Comparison of ENCODE assay signal across 14 mouse cellular contexts in genomic region chr15:52166595-52167443, GRCm38 (mm10).
A peak's percentile ranks its signal among the peaks of the same experiment; 100 is the strongest.
DNase-seq lines count a peak whose midpoint lies in the region; ATAC-seq lines count a peak whose summit lies in the region.
"Had no signal": no experiment of that assay in that cellular context is flagged by ENCODE, and none has a peak within 500 bp of the region (broad histone marks: within the 10 kb centered on the region; RNA-seq: fewer than 3 reads in every experiment).

No protein-coding gene starts in this region.

- H3K4me3 ChIP-seq in kidney, embryonic 16.5 days (ENCODE audit: low read length) = no peak overlapping the region
- peak overlapping the region; percentile 11; the same call in 1 of the 2 replicates for H3K4me3 ChIP-seq in liver, embryonic 16.5 days (ENCODE audit: low read depth, low read length)
- H3K4me3 ChIP-seq: embryonic facial prominence, embryonic 10.5 days; forebrain, embryonic 12.5 days; gastrocnemius, adult 2 months; hindbrain, embryonic 15.5 days; layer of hippocampus, adult 2 months; midbrain, embryonic 15.5 days; neural tube, embryonic 15.5 days had no signal

- DNase-seq in kidney, postnatal 10 days = no peak
- DNase-seq in Muller cell, postnatal 12 days (ENCODE audit: inconsistent ontology term) = peak; percentile 53
- peak; percentile 81 for DNase-seq in c-Kit-positive CD71-positive TER-119-positive erythroid progenitor cells, embryonic 14.5 days (ENCODE audit: low spot score)
- DNase-seq in heart, adult 18-20 months = no peak
- DNase-seq in layer of hippocampus, postnatal 14 days (ENCODE audit: low spot score in 2 of 2) = no peak
- DNase-seq: gastrocnemius, adult 2 months had no signal

- peaks cover 12% of the 10 kb centered on the region for H3K4me1 ChIP-seq in kidney, embryonic 16.5 days (ENCODE audit: insufficient read depth, low read length)
- peaks cover 24% of the 10 kb centered on the region for H3K4me1 ChIP-seq in liver, embryonic 16.5 days (ENCODE audit: control insufficient read depth, low read depth, low read length)

- no peaks in the 10 kb centered on the region for H3K9me3 ChIP-seq in kidney, embryonic 16.5 days (ENCODE audit: low read length)
- no peaks in the 10 kb centered on the region for H3K9me3 ChIP-seq in liver, embryonic 16.5 days (replicated peaks; ENCODE audit: control insufficient read depth, low read length)
- H3K9me3 ChIP-seq: embryonic facial prominence, embryonic 10.5 days; forebrain, embryonic 12.5 days; hindbrain, embryonic 15.5 days; midbrain, embryonic 15.5 days; neural tube, embryonic 15.5 days had no signal

- ATAC-seq in kidney, embryonic 16.5 days (ENCODE audit: low FRiP score, low TSS enrichment) = peak; percentile 95
- peak; percentile 96 for ATAC-seq in liver, embryonic 16.5 days (ENCODE audit: low read depth)
- ATAC-seq: midbrain, embryonic 15.5 days had no signal

- H3K36me3 ChIP-seq in kidney, embryonic 16.5 days (ENCODE audit: insufficient read depth, low read length) = no peaks in the 10 kb centered on the region
- no peaks in the 10 kb centered on the region for H3K36me3 ChIP-seq in liver, embryonic 16.5 days (ENCODE audit: control insufficient read depth, insufficient read depth)
- H3K36me3 ChIP-seq: embryonic facial prominence, embryonic 10.5 days; forebrain, embryonic 12.5 days; hindbrain, embryonic 15.5 days; midbrain, embryonic 15.5 days; neural tube, embryonic 15.5 days had no signal

- H3K4me2 ChIP-seq in kidney, embryonic 16.5 days (replicated peaks; ENCODE audit: low read depth, low read length) = no peak overlapping the region
- H3K4me2 ChIP-seq in liver, embryonic 16.5 days (ENCODE audit: low read depth, low read length) = peak overlapping the region; percentile 46
- H3K4me2 ChIP-seq: forebrain, embryonic 12.5 days; hindbrain, embryonic 15.5 days; midbrain, embryonic 15.5 days; neural tube, embryonic 15.5 days had no signal

- 31% methylated on average over 10 of the region's 10 CpGs for WGBS in kidney, embryonic 16.5 days
- WGBS in liver, embryonic 16.5 days (ENCODE audit: insufficient replicate concordance) = 29% methylated on average over 10 of the region's 10 CpGs

- no peak overlapping the region for H3K27ac ChIP-seq in kidney, embryonic 16.5 days (ENCODE audit: low read length)
- peak overlapping the region; percentile 89 for H3K27ac ChIP-seq in liver, embryonic 16.5 days (ENCODE audit: low read length)
- H3K27ac ChIP-seq: embryonic facial prominence, embryonic 10.5 days; forebrain, embryonic 12.5 days; gastrocnemius, adult 2 months; hindbrain, embryonic 15.5 days; layer of hippocampus, adult 2 months; midbrain, embryonic 15.5 days; neural tube, embryonic 15.5 days had no signal

- H3K9ac ChIP-seq in kidney, embryonic 16.5 days (replicated peaks; ENCODE audit: low read length) = no peak overlapping the region
- no peak overlapping the region for H3K9ac ChIP-seq in liver, embryonic 16.5 days (ENCODE audit: low read depth, low read length)
- H3K9ac ChIP-seq: forebrain, embryonic 12.5 days; hindbrain, embryonic 15.5 days; midbrain, embryonic 15.5 days; neural tube, embryonic 15.5 days had no signal

- H3K27me3 ChIP-seq in kidney, embryonic 16.5 days (ENCODE audit: insufficient read depth, low read length) = no peaks in the 10 kb centered on the region
- H3K27me3 ChIP-seq in liver, embryonic 16.5 days (ENCODE audit: control insufficient read depth, insufficient read depth, low read depth, low read length) = no peaks in the 10 kb centered on the region
- H3K27me3 ChIP-seq: forebrain, embryonic 12.5 days; hindbrain, embryonic 15.5 days; midbrain, embryonic 15.5 days; neural tube, embryonic 15.5 days had no signal

Comparison
In these comparisons a context has a peak if more than half of its experiments do, and no peak if none do; other contexts are left out.
1. DNase-seq: peak in Muller cell, postnatal 12 days (single experiment) and c-Kit-positive CD71-positive TER-119-positive erythroid progenitor cells, embryonic 14.5 days (single experiment); none in kidney, postnatal 10 days (single experiment), heart, adult 18-20 months (0 of 2) and layer of hippocampus, postnatal 14 days (0 of 2).